Mouse (Mus musculus): Measurements from ENCODE around the gene Gtpbp8.

The Gtpbp8 gene

DNA sequence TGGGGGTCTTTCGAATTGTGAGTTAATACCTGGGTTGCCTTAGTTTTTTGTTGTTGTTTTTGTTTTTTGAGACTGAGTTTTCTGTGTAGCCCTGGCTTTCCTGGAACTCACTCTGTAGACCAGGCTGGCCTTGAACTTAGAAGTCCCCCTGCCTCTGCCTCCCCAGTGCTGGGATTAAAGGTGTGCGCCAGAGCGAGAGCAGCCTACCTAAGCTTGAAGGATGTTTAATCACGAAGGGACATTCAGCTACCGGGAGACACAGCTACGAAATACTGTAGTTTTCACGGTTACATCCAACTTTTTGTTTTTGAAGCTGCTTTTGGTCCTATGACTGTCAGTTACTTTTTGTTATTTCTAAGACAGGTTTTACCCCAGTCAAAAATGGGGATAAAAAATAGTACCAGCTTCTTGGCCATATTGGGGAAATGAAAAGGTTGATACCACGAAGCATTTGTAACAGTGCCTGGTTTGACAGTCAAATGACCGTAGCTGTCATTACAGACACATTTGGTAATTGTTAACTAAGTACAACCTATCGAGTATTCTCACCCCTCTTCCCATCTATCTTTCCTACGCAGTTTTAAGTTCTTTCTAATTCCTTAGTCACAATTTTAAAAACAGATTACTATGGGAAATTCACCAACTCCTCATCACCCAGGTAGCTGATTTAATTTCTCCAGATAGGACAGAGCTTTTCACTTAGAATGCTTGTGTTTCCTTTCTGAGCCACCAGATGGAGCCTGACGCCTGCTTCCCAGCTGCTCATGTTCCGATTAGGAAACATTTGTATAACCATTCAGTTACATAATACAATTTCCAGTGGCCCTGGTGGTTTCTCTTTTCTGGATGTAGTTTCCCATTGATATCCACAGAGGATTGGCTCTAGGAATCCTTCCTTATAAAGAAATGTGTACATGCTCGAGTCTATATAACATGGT is 20.6 kb downstream of the Gtpbp8 start:
- DNase-seq (ENCODE audit: low read depth, low spot score): peak; percentile 80

GRCm38 (mm10) chr16:44724847-44725246 is 21.3 kb downstream of the Gtpbp8 start:
- no peak for DNase-seq (ENCODE audit: low read depth, low spot score)

GRCm38 (mm10) chr16:44724083-44724787 is 21.9 kb downstream of the Gtpbp8 start, which contains the start of gene Nepro:
Gene Nepro (plus strand): TSS chr16:44724301.
- DNase-seq (ENCODE audit: low read depth, low spot score): peak; percentile 90

- DNase-seq (ENCODE audit: low read depth, low spot score): no peak
Measured at GRCm38 (mm10) chr16:44722666-44723065, 23.5 kb downstream of the Gtpbp8 start.

- peak; percentile 35 for DNase-seq (ENCODE audit: low read depth, low spot score)
Measured at GRCm38 (mm10) chr16:44720518-44720917, 25.6 kb downstream of the Gtpbp8 start.

DNA sequence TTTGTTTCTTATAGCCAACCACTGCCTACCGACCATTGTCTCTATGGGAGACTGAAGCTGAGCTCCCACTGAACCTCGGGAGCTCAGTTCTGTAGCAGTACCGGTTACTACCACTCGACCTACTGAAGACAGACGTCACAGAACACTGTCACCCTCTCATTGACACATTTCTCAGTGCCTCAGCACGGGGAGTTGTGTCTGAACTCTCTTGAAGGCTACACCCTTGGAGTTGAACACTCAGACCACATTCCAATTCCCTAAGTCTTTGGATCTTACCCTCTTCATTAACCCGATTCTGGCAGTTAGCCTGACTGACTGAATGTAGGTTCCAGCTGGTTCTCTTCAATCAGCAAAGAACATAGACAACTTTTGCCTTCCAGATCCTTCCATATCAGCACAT is 26.8 kb downstream of the Gtpbp8 start:
- no peak for DNase-seq (ENCODE audit: low read depth, low spot score)

- no peak for DNase-seq (ENCODE audit: low read depth, low spot score)
Measured at GRCm38 (mm10) chr16:44717838-44718237, 28.3 kb downstream of the Gtpbp8 start.

DNA sequence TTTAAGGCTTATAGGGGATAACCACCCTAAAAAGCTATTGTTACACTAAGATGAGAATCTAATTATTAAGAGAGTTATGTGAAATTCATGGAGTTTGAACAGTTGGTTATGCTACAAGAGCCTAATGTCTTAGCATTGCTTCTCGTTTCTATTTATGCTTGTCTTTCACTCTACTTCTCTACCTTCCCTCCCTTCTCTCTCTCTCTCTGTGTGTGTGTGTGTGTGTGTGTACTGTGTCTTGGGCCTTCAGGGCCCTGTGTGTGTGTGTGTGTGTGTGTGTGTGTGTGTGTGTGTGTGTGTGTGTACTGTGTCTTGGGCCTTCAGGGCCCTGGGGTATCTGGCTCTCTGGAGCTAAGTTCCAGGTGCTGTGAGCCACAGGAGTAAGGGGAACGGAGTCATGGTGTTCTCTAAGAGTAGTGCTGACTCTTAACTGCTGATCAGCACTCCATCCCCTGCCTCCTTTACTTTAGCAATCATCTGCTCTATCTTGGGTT is 29.0 kb downstream of the Gtpbp8 start:
- DNase-seq (ENCODE audit: low read depth, low spot score): no peak

GRCm38 (mm10) chr16:44716305-44717140 is 29.6 kb downstream of the Gtpbp8 start:
- DNase-seq (ENCODE audit: low read depth, low spot score): peak; percentile 25

DNA sequence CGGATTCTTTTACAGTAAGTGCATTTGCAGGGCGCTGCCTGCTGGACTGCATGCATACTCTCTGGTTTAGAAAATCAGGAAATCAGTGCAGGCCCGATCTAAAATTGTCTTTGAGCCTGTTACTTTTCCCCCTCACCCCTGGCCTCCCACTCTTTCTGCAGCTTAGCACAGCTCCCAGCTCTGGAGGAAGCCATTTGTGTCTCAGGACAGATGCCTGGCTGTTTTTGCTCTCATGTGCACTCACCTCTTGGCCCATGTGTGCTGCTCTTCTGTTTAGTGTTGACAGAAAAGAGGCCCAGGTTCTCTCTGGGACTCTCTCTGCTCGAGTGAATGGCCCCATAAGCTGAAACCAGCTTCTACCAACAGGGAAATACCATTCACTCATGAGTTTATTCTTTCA is 42.7 kb downstream of the Gtpbp8 start:
- DNase-seq (ENCODE audit: low read depth, low spot score): no peak

GRCm38 (mm10) chr16:44702272-44702671 is 43.9 kb downstream of the Gtpbp8 start:
- no peak for DNase-seq (ENCODE audit: low read depth, low spot score)

GRCm38 (mm10) chr16:44701155-44701554 is 45.0 kb downstream of the Gtpbp8 start:
- DNase-seq (ENCODE audit: low read depth, low spot score): no peak

DNA sequence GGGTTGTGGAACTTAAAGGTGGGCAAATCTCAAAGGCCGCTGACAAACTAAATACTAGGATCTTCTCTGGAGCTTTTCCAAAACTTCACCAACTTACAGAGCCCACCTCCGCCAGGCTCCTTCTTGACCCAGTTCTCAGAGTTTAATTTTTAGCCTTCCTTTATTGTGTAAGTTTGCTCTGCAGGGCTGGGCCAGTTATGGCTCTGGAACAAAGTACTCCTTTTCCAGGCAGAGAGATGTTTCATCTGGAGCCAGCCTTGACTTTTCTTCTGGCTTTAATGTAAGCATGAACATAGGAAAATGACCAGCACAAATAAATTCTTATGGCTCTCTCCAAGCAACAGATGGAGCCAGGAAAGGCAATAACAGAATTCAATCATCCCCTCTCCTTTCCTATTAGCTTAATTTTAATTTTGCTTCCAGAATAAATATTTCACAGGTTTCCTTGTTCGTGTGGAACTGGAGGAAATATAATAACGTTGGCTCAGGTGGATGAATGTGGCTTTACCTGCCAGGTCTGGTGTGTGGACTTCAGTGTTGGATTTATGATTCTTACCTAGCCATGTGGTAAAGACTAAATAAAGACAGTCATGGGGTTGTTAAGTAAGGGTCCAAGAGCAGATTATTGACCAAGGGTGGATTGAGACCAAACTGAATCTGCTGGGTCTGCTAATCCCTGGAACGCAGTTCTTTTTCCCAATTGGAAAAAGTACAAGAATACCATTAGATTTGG is 48.5 kb downstream of the Gtpbp8 start:
- no peak for DNase-seq (ENCODE audit: low read depth, low spot score)

DNA sequence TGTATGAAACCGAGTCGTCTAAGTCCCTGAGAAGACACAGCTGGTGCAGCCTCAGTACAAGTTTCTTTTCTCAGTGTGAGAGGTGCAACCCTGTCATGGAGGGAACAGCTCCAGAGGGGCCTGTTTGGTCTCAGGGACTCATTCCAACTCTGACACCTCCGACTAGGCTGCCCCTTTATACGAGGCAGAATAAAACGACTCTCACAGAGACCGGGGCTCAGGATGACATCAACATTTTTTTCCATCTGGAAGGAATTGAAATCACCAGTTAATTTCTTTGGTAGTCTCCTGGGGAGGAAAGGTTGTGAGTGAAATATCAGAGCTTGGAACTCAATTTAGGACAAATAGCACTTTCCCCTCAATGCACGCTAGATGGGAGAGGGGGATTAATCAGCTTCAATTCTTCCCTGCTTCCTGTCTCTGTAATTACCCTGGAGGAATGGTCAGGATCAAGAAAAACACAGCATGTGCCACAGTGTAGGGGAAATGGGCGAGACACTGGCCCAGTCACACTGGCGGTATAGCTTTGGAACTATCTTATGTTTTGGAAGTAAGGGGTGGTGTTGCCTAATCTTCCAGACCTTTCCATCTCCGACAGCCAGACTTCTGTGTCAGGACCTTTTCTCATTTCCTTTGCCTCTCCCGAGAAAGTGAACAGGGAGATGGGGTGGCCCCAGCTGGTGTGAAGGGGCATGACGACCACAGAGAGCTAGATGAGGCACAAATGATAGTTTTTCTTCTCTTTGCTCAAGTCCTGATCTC is 50.1 kb downstream of the Gtpbp8 start:
- no peak for DNase-seq (ENCODE audit: low read depth, low spot score)

DNA sequence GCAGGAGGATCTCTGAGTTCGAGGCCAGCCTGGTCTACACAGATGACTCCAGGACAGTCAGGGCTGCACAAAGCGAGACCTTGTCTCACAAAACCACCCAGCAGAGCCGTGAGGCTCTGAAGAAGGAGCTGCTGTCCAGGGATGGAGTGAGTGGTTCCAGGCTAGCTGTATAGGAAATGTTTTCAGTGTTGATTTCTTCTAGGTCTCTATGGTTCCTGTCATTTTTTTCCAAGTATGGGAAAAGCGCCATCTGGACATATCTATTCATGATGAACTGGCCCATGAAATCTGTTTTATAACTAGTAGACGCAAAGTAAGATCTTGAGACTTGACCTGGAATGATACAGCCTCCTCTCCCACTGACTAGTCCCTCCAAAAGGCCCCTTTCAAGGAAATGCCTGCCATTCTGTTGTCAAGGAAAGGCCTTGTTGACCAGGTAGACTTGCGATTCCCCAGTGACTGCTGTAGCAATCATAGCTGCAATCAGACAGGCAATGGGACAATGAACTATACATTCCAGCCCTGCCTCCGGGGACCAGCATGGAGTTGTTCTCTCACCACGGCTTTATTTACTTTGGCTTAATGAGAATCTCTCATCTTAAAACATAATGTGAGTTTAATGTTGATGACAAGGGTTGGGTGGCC is 50.8 kb downstream of the Gtpbp8 start:
- DNase-seq (ENCODE audit: low read depth, low spot score): no peak

GRCm38 (mm10) chr16:44693695-44694094 is 52.5 kb downstream of the Gtpbp8 start:
- DNase-seq (ENCODE audit: low read depth, low spot score): no peak

DNA sequence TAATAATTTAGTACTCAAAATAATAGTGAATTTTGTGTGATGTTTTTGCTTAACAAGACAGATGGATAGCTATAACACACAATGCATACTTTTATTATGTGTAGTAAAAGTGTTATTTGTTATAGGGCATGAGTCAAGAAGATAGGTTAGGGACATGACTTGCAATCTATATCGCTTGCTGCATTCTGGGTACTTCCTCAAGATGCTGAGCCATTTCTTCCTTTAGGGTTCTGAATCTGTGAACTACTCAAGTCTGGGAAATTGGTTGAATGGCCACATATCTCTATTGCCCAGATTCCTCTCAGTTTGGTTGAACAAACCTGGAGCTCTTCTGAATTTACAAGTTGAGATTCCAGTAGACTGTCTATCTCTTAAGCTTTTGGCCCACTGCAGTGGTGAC is 53.6 kb downstream of the Gtpbp8 start:
- no peak for DNase-seq (ENCODE audit: low read depth, low spot score)

DNA sequence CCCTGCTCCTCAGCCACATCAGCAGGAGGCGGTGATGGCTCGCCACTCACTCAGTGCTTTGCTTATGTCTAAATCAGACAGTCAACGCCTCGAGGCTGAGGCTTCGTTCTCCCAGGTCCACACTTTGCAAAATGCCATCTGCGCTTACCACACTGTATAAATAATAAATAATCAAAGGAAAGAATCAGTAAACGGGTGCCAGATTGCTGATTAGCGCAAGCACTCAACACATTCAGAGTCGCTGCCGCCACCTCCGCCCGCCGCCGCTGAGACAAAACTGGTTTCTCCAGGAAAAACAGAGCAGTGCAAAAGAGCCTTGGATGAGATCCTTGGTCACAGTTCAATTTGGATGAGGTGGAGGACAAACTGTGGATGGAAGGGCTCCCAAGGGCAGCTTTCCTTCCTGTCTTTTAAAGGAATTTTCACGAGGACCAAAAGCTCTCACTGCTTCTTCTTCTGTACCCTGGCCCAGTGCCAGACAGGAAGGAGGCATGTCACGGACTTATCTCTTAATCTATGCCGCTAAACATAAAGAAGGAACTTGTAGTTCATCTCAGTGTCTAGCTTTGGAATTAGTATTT is 54.5 kb downstream of the Gtpbp8 start:
- DNase-seq (ENCODE audit: low read depth, low spot score): peak; percentile 78

GRCm38 (mm10) chr16:44691066-44691465 is 55.1 kb downstream of the Gtpbp8 start:
- DNase-seq (ENCODE audit: low read depth, low spot score): no peak

Data from CD4-positive helper T cell, adult 2 months (primary cell).